Mouse (Mus musculus) fat pad, adult 2 months (tissue): ENCODE data around the gene Kmt2d.
"Not testable (repeated sequence)": the region's sequence is repeated elsewhere in the genome, so short reads cannot be mapped to it uniquely, and the experiment has no call there.

Experiments used
- DNase-seq: peaks from one replicate; pipeline ENCODE4 v3.0.0-alpha.2; 2011; ENCODE audit warnings: low read depth, low spot score; ENCODE audit errors: extremely low read depth

Gene Kmt2d

DNA sequence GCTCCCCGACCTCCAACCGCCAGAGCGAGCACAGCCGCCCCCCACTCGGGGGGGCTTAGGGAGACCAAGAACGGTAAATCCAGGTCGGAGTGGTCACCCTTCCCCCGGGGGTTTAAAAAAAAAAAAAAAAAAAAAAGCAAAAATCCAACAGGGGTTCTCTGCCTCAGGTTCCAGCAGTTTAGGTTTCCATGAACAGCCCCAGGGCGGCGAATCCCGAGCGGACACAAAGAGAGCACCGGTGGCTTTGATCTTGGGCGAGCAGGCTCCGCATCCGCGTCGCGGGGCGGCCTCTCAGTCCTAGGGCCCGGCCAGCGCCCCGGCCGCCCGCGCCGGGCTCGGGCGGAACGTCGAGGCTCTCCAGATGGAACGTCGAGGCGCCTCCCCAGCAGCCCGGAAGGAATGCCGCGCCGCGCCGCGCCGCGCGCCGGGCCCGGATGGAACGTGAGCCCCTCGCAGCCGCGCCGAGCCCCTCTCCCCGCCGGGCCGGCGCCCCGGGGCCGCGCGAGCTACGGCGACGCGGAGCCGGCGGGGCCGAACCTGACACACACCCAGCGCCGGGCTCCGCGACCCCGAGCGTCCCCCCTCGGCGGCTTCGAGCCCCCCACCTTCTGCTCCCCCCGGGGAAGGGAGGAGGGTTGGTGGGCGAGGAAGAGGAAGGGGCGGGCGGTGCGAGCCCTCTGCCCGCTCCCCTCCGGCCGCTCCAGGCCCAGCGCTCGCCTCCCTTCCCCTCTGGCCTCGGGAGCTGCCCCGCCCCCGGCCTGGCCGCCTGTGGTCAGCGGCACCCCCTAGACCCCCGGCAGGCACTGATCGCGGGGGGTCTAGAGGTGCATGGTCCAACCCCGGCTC lies at the start of gene Kmt2d:
Gene Kmt2d (minus strand): TSS at position 135 of the 846 bp plus-strand sequence.
- DNase-seq = no peak

- DNase-seq = not testable (repeated sequence)
Measured at GRCm38 (mm10) chr15:98918499-98918895, 47.5 kb upstream of the Kmt2d start.

GRCm38 (mm10) chr15:98917538-98918498 lies 46.8 kb upstream of the Kmt2d start, which contains the start of gene Lmbr1l:
Lmbr1l (minus strand) TSS chr15:98918231.
- DNase-seq = peak; percentile 96

DNA sequence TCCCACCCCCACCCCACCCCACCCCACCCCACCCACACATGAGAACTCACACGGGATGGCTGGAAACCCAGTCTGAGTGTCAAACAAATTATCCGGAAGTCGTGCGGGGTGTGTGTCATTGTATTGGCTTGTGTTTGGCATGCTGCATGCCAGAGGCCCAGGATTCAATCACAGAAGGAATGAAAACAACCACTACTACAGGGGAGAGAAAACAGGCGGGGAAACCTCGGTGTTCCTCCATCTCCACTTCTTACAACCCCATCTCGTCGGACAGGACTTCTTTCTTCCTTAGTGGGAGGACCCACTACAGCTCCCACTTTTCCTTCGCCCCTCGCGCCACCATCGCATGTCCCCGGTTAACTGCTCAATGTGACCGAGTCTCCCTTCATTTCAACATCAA lies 46.1 kb upstream of the Kmt2d start:
- no peak for DNase-seq

- no peak for DNase-seq
Measured at GRCm38 (mm10) chr15:98916016-98916415, 45.0 kb upstream of the Kmt2d start.

DNA sequence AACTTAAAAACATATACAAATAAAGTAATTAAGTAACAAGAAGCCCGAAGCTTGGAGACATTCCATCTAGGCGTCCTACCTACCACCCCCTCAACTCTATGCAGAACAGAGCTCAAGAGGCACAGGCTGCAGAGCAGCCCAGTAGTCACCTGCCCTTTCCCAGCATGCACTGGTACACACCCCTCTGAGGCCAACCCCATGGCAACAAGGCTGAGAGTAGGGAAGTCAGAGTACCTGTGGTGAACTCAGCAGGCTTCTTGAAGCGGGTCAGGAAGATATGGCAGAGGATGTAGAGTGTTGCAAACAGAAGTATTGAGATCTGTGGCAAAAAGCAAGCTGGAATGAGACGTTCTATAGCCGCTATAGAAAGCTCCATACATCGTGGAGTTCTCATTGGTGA lies 43.9 kb upstream of the Kmt2d start:
- DNase-seq = no peak

- no peak for DNase-seq
Measured at GRCm38 (mm10) chr15:98904692-98905091, 33.7 kb upstream of the Kmt2d start.

DNA sequence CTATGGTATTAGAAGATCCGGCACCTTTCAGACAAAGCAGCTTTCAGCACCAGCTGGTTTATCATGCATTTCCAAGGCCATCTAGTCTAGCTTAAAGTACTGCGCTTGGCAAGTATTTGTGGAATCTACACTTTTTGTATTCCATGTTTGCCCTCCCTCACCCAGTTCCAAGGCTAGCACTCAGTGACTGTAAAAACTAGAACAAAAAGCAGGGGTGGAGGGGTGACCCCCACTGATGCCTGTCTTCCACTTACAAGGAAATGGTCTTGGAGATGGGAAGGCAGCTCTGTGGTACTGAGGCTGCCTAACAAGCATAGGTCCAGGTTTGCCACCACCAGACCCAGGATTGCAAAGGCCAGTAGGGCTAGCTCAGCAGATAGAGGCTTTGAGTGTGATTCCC lies 31.6 kb upstream of the Kmt2d start:
- no peak for DNase-seq

DNA sequence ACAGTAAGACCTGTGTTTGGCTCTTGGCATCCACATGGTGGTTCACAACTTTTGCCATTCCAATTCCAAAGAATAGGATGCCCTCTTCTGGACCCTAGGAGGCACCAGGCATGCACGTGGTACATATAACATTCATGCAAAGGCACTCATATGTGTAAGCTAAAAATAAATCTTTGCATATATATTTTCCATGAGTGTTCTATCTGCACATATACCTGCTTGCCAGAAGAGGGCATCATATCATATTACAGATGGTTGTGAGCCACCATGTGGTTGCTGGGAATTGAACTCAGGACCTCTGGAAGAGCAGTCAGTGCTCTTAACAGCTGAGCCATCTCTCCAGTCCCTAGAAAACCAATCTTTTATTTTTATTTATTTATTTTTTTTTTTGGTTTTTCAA lies 30.5 kb upstream of the Kmt2d start:
- DNase-seq = no peak

DNA sequence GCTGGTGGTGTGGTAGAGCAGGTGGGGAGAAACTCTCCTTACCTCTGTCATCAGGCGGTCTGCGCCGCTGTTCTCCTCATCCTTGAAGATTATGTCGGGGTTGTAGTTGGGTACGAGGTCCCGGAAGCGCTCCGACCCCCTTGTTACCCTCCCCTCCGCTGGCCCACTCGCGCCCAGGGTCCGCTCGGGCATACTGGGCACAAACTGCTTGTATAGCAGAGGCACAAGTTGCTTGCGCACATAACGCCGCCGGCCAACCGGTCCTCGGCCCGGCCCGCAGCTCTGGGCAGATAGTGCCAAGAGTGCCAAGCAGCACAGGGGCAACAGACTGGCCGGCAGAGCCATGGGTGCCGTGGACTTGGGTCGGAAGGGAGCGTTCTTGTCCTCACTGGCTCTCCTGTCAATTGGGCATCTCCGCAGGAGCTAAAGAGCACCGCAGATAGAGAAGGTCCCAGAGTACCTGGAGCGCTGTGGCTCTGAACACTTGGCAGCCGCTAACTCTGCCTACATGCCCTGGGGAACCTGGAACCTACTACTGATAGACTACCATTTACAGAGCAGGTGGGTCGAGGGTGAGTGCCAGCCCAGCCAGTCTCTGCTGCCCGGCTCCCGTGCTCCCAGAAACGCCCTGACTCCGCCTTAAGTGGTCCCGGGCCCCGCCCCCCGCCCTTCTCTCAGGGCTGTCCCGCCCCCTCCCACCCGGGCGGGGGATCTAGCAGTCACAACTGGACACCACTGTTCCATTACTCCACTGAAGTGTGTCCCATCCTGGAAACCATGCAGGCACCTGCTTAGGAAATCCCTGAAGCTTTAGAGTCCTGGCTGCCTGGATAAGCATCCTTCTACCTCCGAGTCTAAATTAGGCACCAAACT lies 27.2 kb upstream of the Kmt2d start, which contains the start of gene Dhh:
Gene Dhh (minus strand): TSS at position 613 of the 873 bp plus-strand sequence.
- no peak for DNase-seq

- no peak for DNase-seq
Measured at GRCm38 (mm10) chr15:98897495-98897894, 26.5 kb upstream of the Kmt2d start.

- no peak for DNase-seq
Measured at GRCm38 (mm10) chr15:98895635-98896589, 24.9 kb upstream of the Kmt2d start.

DNA sequence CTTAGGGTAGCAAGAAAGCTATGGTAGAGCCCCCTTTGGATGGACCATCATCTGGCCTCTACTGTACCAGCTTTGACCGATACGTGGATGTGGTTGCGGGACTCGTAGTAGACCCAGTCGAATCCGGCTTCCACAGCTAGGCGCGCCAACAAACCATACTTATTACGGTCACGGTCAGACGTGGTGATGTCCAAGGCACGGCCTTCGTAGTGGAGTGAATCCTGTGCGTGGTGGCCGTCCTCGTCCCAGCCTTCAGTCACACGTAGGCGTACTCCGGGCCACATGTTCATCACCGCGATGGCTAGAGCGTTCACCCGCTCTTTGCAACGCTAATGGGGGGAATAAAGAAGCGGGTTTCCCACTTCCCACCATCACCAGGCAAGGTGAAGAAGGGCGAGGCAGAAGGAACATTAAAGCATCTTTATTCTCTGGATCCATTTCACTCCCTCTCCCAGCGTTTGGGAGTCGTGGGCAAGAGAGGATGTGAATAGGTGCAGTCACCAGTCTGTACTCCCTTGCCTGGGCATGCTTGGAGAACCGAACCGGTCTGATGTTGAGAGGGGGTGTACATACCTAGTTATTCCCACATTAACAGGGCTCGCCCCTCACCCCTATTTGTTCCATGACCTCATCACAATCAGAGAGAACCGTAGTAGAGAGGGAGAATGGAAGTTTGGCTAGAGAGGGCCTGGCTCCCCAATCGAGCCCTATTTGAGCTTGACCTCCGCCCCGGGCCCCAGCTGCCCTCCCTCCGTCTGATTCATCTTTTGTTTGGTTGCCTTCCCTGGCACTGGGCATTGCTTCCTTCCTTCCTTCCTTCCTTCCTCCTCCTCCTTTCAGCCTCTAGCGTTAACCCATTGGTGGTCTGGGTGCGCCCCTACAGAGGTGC lies 24.0 kb upstream of the Kmt2d start:
- no peak for DNase-seq

DNA sequence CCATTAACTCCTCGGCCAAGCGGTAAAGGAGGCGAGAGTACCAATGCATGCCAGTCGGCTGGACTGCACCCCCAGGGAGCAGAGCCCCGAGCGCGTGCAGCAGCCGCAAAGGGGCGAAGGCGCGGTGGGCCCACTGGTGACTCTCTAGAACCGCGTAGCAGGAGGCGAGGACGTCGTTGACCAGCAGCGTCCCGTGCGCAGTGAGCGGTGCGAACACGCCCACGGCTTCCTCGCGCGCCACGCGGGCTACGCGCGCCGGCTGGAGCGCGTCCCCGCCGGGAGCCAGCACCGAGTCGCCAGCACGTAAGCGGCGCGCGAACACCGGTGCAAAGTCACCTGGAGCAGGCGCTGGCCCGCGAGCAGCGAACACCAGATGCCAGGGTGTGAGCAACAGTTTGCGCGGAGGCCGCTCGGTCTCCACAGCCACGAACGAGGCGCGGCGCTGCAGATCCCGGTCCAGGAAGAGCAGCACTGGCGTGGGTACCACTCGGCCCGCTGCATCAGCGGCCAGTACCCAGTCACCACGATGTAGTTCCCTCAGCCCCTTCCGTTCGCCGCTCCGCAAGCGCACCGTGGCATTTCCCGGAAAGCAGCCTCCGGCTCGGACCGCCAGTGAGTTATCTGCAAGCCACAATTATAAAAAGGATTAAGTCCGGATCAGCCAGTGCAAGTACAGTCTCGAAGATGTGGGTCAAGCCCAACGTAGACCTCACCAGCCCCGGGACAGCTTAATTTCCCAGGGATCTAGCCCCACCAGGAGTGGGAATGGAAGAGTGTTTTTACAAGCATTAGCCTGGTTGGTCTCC lies 23.1 kb upstream of the Kmt2d start, which contains the start of gene Rhebl1:
Gene Rhebl1 (minus strand): TSS at position 601 of the 806 bp plus-strand sequence.
- DNase-seq = no peak

- DNase-seq = no peak
Measured at GRCm38 (mm10) chr15:98893036-98893435, 22.0 kb upstream of the Kmt2d start.

DNA sequence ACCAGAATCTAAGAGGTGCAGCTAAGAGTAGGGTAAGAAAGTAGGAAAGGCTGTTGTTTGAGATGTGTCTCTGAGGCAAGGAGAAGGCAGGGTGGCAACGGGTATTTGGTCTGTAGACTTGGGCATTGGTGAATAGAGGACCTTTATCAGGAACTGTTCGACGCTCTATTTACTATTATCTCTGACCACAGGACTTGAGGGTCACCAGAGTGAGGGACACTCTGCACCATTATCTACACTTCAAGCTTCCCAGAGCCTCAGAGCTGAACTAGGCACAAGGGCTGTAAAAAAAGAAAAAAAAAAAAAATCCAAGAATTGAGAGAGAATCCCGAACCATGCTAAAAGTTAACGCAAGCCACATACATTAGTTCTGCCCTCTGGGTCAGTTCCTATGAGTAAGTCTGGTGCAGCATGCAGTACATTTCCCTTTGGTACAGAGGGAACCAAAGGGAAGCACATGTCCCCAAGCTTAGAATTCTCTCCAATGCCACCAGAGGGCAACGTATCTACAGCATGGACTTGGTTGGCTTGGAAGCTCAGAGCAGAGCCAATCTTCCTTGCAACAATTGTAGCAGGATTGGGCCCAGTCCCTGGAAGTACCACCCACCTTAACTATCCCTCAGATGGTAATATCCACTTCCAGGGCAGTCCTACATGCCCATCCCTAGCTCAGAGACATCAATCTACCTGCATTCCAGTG lies 21.1 kb upstream of the Kmt2d start:
- no peak for DNase-seq

- DNase-seq = no peak
Measured at GRCm38 (mm10) chr15:98891198-98891742, 20.3 kb upstream of the Kmt2d start.
